Mouse (Mus musculus) myocyte (in vitro differentiated cells): ENCODE results near the gene Actr5. TPM values are rescaled to one million over a fixed set of nuclear protein-coding genes. Genes with fewer than 3 reads are reported as not detected.

Experiments used
- H3K27me3 ChIP-seq: one replicate; pipeline ENCODE4 v1.6.1; 2011; ENCODE audit not compliant: control insufficient read depth, insufficient read depth, insufficient read length
- H3K36me3 ChIP-seq: one replicate; pipeline ENCODE4 v1.6.1; 2011; ENCODE audit not compliant: control insufficient read depth, insufficient read depth
- H3K4me2 ChIP-seq: one replicate; pipeline ENCODE4 v1.6.1; 2011; ENCODE audit warnings: low read depth, control low read depth
- H3K4me3 ChIP-seq: one replicate; pipeline ENCODE4 v1.5.1; 2011; ENCODE audit warnings: mild to moderate bottlenecking, control low read depth, moderate library complexity
- H3K79me2 ChIP-seq: one replicate; pipeline ENCODE4 v1.6.1; 2011; ENCODE audit not compliant: control insufficient read depth, insufficient read depth
- H3ac ChIP-seq: one replicate; pipeline ENCODE4 v1.6.1; 2011; ENCODE audit not compliant: control insufficient read depth, insufficient read length
- CEBPB ChIP-seq: IDR thresholded peaks from 2 replicates; pipeline ENCODE4 v1.6.1; 2011; ENCODE audit warnings: mild to moderate bottlenecking, moderate library complexity; ENCODE audit not compliant: poor library complexity, insufficient read depth, severe bottlenecking
- E2F4 ChIP-seq: IDR thresholded peaks from one replicate; pipeline ENCODE4 v1.6.1; 2011; ENCODE audit warnings: mild to moderate bottlenecking, control low read depth, moderate library complexity; ENCODE audit not compliant: insufficient read depth
- MAX ChIP-seq: IDR thresholded peaks from one replicate; pipeline ENCODE4 v1.6.1; 2011; ENCODE audit warnings: low read depth, mild to moderate bottlenecking, control low read depth
- MYOD1 ChIP-seq, 3 experiments: IDR thresholded peaks; one replicate each; pipeline ENCODE4 v1.6.1; 2011; ENCODE audit warnings: control low read depth in 2 of 3, low read depth in 2 of 3, mild to moderate bottlenecking in 2 of 3, moderate library complexity in 1 of 3; ENCODE audit not compliant: insufficient read length in 2 of 3, control insufficient read depth in 1 of 3
- MYOG ChIP-seq, 3 experiments: IDR thresholded peaks; one replicate each; pipeline ENCODE4 v1.6.1; 2011; ENCODE audit warnings: control low read depth in 2 of 3, low read depth in 2 of 3, mild to moderate bottlenecking in 2 of 3; ENCODE audit not compliant: insufficient read length in 2 of 3, control insufficient read depth in 1 of 3, insufficient read depth in 1 of 3
- POLR2A ChIP-seq: IDR thresholded peaks from one replicate; pipeline ENCODE4 v1.6.1; 2011; ENCODE audit warnings: low read depth, mild to moderate bottlenecking, control low read depth, moderate library complexity; ENCODE audit not compliant: insufficient read length
- POLR2AphosphoS2 ChIP-seq: IDR thresholded peaks from one replicate; pipeline ENCODE4 v1.6.1; 2011; ENCODE audit warnings: low read depth, control low read depth; ENCODE audit not compliant: insufficient read length
- REST ChIP-seq: IDR thresholded peaks from one replicate; pipeline ENCODE4 v1.6.1; 2011; ENCODE audit warnings: mild to moderate bottlenecking, control low read depth, moderate library complexity; ENCODE audit not compliant: insufficient read depth, insufficient read length
- SRF ChIP-seq: IDR thresholded peaks from one replicate; pipeline ENCODE4 v1.6.1; 2011; ENCODE audit warnings: low read depth; ENCODE audit not compliant: control insufficient read depth, insufficient read length
- TCF12 ChIP-seq: IDR thresholded peaks from one replicate; pipeline ENCODE4 v1.6.1; 2011; ENCODE audit warnings: mild to moderate bottlenecking, control low read depth; ENCODE audit not compliant: poor library complexity, insufficient read depth, severe bottlenecking
- TCF3 ChIP-seq: IDR thresholded peaks from one replicate; pipeline ENCODE4 v1.6.1; 2011; ENCODE audit warnings: low read depth, control low read depth; ENCODE audit not compliant: insufficient read length
- USF1 ChIP-seq: IDR thresholded peaks from one replicate; pipeline ENCODE4 v1.6.1; 2011; ENCODE audit warnings: low read depth, mild to moderate bottlenecking, control low read depth, moderate library complexity
- polyA plus RNA-seq: library from polyadenylated mRNA; unstranded; fragments of >200 nt; fragmentation: generic; extraction: Trizol; gene quantifications from one replicate; pipeline ENCODE4 v1.2.1, GENCODE M21; 2012; ENCODE audit warnings: missing spikeins

Gene Actr5
- polyA plus RNA-seq, 1 experiment: 6.5 TPM

DNA sequence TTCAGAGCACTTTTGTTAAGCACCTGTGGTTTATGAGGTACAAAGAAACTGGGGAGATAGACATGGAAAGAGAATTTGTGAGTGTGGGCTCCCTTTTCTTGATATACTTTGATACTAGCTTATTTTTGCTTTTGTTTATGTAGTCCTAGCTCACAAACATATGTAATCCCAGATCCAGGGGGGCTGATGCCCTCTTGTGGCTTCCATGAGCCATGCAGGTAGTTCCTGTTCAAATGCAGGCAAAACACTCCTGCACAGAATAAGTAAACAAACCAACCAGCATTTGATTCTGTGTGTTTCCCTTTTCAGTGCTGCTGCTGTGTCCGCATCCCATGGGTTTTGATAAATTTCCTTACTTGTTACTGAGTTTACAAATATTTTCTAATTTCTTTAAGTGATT lies 4.7 kb downstream of the Actr5 start:
- Histone ChIP-seq H3K79me2 (no peaks in the 10 kb centered on the region), H3K36me3 (peaks cover 14% of the 10 kb centered on the region), H3K27me3 (no peaks in the 10 kb centered on the region), H3K4me2 (no peak overlapping the region), H3ac (no peak overlapping the region), H3K4me3 (no peak overlapping the region)
- no peak for TF ChIP-seq MYOG (IDR thresholded peaks at IDR 0.05; ENCODE audit: control insufficient read depth in 1 of 3, insufficient read depth in 1 of 3, insufficient read length in 2 of 3, low read depth in 2 of 3)
- TF ChIP-seq POLR2AphosphoS2: no peak
- no peak for TF ChIP-seq POLR2A

DNA sequence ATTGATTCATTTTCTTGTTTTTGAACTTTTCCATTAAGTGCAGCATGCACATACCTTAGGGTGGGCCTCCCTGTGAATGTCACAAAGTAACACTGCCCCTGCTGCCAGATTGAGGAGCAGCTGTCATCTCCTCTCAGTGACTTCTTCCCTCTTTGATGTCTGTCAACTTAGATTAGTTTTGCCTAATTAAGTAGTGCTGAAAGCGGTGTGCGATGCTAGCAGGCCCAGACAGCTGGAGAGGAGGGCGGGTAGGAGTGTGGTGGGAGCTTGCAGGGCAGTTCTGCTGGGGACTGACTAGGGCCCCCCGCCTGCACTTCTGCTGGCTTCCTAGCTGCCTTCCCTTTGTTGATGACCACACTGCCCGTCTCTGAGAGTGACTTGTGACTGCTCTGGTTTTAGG lies 7.2 kb downstream of the Actr5 start:
- no peak for TF ChIP-seq REST
- TF ChIP-seq CEBPB: no peak
- TF ChIP-seq POLR2AphosphoS2: no peak

DNA sequence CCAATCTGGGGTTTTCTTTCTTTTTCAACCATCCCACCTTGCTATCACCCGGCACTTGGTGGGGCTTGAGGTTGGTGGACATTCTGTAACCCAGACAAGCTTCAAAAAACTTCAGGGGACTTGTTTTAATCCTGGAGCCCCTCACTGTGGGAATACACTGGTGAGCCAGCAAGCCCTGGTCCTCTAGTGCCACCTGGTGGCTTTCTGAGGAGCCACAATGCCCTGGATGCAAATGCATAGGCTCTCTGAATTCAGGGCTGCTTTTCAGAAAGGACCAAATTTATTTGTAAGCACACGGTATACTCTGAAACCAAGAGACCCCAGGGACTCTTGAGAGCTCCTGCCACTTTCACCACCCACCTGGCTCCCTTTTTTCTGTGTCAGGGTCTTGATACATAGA lies 17.2 kb downstream of the Actr5 start:
- no peaks in the 10 kb centered on the region for H3K79me2 ChIP-seq
- no peaks in the 10 kb centered on the region for H3K36me3 ChIP-seq
- TF ChIP-seq SRF (no peak), TCF12 (no peak), CEBPB (no peak), REST (no peak), TCF3 (no peak), POLR2AphosphoS2 (no peak), POLR2A (no peak), E2F4 (no peak), MYOD1 (IDR thresholded peaks at IDR 0.05; ENCODE audit: control insufficient read depth in 1 of 3, insufficient read length in 2 of 3, low read depth in 2 of 3) (no peak), USF1 (no peak), MYOG (IDR thresholded peaks at IDR 0.05; ENCODE audit: control insufficient read depth in 1 of 3, insufficient read depth in 1 of 3, insufficient read length in 2 of 3, low read depth in 2 of 3) (no peak), MAX (no peak)
- H3K4me2 ChIP-seq: no peak overlapping the region
- H3K4me3 ChIP-seq: no peak overlapping the region
- H3K27me3 ChIP-seq: no peaks in the 10 kb centered on the region
- H3ac ChIP-seq: no peak overlapping the region

More for the DNA sequence above, 7.2 kb downstream of the Actr5 start:
- Histone ChIP-seq H3K36me3 (peaks cover 14% of the 10 kb centered on the region), H3ac (no peak overlapping the region), H3K4me3 (no peak overlapping the region), H3K4me2 (no peak overlapping the region), H3K27me3 (no peaks in the 10 kb centered on the region), H3K79me2 (no peaks in the 10 kb centered on the region)

DNA sequence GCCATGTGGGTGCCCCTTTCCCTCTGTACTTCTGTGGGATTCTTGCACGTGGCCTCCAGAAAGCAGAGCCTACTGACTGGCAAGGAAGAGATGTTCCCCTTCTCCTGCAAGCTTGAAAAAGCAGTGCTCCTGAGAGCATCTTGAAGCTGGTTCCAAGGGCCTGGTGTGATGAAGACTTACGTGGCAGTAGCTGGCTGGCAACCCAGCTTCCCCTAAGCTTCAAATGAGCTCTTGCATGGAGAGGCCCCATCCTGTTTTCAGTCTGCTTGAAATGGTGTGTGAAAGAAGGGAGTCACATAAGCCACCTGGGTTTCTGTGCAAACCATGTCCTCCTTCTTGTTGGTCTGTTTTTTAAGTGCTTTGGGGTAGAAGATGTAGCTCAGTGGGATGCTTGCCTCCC lies 17.9 kb downstream of the Actr5 start:
- Histone ChIP-seq H3K4me2 (no peak overlapping the region), H3K27me3 (no peaks in the 10 kb centered on the region), H3K4me3 (no peak overlapping the region), H3K36me3 (no peaks in the 10 kb centered on the region), H3K79me2 (no peaks in the 10 kb centered on the region), H3ac (no peak overlapping the region)
- no peak for TF ChIP-seq SRF
- TF ChIP-seq MYOG (IDR thresholded peaks at IDR 0.05; ENCODE audit: control insufficient read depth in 1 of 3, insufficient read depth in 1 of 3, insufficient read length in 2 of 3, low read depth in 2 of 3): no peak
- no peak for TF ChIP-seq POLR2AphosphoS2
- no peak for TF ChIP-seq POLR2A

DNA sequence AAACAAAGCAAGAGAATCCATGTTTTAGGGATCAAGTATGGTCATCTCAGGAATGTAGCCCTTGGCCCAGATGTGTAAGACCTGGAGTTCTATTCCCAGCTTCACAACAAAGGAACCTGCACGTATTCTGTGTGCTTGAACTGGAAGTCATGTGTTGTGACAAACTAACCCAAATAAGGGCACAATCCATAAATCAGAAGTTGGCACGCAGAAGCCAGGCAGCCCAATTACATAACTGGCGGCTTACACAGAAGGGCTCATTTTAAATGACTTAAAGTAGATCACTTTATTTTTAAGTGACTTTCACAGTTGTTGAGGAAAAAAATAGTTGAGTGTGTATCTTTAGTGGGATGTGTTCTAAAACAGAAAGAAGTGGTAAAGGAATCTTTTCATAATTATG lies 19.1 kb downstream of the Actr5 start:
- Histone ChIP-seq H3K4me3 (no peak overlapping the region), H3K79me2 (no peaks in the 10 kb centered on the region), H3K27me3 (no peaks in the 10 kb centered on the region), H3K36me3 (no peaks in the 10 kb centered on the region), H3K4me2 (no peak overlapping the region), H3ac (no peak overlapping the region)
- TF ChIP-seq MYOG (IDR thresholded peaks at IDR 0.05; ENCODE audit: control insufficient read depth in 1 of 3, insufficient read depth in 1 of 3, insufficient read length in 2 of 3, low read depth in 2 of 3) (no peak), MYOD1 (IDR thresholded peaks at IDR 0.05; ENCODE audit: control insufficient read depth in 1 of 3, insufficient read length in 2 of 3, low read depth in 2 of 3) (no peak), CEBPB (no peak), TCF12 (no peak), POLR2A (no peak), MAX (no peak), POLR2AphosphoS2 (no peak), E2F4 (no peak), REST (no peak), USF1 (no peak), TCF3 (no peak), SRF (no peak)
